Mouse (Mus musculus): ENCODE results near the gene Pjvk. TPM values are rescaled to one million over a fixed set of nuclear protein-coding genes. Genes with fewer than 3 reads are reported as not detected.

The Pjvk gene
- polyA plus RNA-seq, 1 experiment, result not detected

DNA sequence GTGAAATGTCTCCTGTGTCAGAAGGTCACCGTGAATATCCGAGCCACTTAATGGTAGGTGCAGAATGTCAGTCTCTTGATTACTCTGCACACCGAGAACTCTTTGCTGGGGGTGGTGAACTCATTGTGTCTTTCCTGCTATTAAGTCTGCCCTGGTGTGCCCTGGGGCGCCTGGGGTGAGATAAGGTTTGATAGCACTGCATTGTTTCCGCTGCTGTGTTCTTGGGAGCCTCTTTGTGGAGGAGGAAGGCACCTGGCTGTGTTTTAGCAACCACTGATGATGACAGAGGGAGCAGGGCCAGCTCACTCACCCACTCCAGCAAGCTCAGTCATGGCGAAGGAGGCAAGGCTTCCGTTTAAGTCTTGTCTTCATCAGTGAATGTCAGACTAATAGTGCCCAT is 39.9 kb downstream of the Pjvk start:
- H3K27ac ChIP-seq (ENCODE audit: insufficient read depth, low read depth, low read length), result no peak overlapping the region
- H3K4me1 ChIP-seq (ENCODE audit: control insufficient read depth, insufficient read depth, insufficient read length, low read length), result no peaks in the 10 kb centered on the region; the same call in 1 of the 2 replicates
- no peak overlapping the region for H3K4me3 ChIP-seq (ENCODE audit: low read depth, low read length)
- TF ChIP-seq POLR2A (IDR thresholded peaks at IDR 0.05; ENCODE audit: low read depth, low read length), result no peak
- TF ChIP-seq CTCF (IDR thresholded peaks at IDR 0.05; ENCODE audit: extremely low read depth, insufficient read length, insufficient replicate concordance, low read depth, low read length), result no peak
- WGBS, result 28% methylated on average over 7 of the region's 7 CpGs
- H3K27me3 ChIP-seq (ENCODE audit: control insufficient read depth, insufficient read depth, low read length), result no peaks in the 10 kb centered on the region
- H3K36me3 ChIP-seq (ENCODE audit: control insufficient read depth, insufficient read depth, low read length), result peaks cover 51% of the 10 kb centered on the region

DNA sequence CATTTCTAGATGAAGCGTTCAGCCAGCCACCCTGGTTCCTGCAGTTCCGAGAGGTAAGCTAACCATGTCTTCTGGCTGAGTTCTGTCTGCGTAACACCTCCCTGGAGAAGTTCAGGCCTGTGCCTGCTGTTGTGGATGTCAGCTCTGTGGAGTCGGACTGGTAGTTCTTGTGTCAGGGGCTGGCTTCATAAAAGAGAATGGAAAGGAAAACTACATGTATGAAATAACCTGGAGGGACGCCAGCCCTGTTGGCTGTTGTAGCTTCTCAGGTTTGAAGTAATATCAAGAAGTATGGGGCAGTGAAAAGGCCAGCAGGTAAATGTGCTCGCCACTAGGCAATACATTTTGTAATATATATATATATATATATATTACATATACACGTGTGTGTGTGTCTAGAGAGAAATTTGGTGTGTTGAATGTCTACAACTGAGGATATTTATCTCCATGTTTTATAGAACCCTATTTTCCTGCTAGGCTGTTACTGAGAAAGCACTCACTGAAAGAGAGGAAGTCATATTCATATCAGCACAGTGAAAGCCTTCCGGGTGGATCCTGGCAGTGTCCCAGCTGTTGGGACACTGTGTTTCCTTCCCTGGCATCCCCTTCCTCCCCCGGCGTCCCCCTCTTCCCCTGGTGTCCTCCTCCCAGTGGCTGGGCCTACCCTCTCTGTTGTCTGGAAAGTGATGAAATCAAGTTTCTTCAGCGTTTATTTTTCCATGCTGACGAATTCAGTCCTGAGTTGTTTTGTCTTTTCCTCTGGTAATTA is 42.3 kb downstream of the Pjvk start:
- no peak overlapping the region for H3K4me3 ChIP-seq (ENCODE audit: low read depth, low read length)
- no peaks in the 10 kb centered on the region for H3K27me3 ChIP-seq (ENCODE audit: control insufficient read depth, insufficient read depth, low read length)
- peaks cover 60% of the 10 kb centered on the region for H3K36me3 ChIP-seq (ENCODE audit: control insufficient read depth, insufficient read depth, low read length)
- H3K4me1 ChIP-seq (ENCODE audit: control insufficient read depth, insufficient read depth, insufficient read length, low read length), result no peaks in the 10 kb centered on the region; the same call in 1 of the 2 replicates
- H3K27ac ChIP-seq (ENCODE audit: insufficient read depth, low read depth, low read length), result no peak overlapping the region
- WGBS, result 76% methylated on average over 12 of the region's 12 CpGs
- TF ChIP-seq CTCF (IDR thresholded peaks at IDR 0.05; ENCODE audit: extremely low read depth, insufficient read length, insufficient replicate concordance, low read depth, low read length) (no peak), POLR2A (IDR thresholded peaks at IDR 0.05; ENCODE audit: low read depth, low read length) (no peak)

DNA sequence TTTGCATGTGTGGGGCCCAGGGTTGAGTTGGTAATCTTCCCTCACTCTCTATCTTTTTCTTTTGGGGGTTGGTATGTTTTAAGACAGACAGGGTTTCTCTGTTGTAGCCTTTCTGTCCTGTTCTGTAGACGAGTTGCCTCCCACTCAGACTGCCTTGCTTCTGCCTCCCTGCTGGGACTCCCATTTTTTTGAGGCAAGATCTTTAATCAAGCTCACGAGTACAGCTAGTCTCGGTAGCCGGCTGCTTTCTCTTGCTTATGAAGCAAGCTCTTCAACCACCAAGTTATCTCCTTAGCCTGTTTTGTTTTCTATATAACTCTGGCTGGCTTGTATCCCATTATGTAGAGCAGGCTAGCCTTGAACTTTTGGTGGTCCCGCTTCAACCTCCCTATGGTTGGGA is 45.5 kb downstream of the Pjvk start:
- TF ChIP-seq POLR2A (IDR thresholded peaks at IDR 0.05; ENCODE audit: low read depth, low read length), result no peak
- TF ChIP-seq CTCF (IDR thresholded peaks at IDR 0.05; ENCODE audit: extremely low read depth, insufficient read length, insufficient replicate concordance, low read depth, low read length), result no peak
- no peaks in the 10 kb centered on the region for H3K4me1 ChIP-seq (ENCODE audit: control insufficient read depth, insufficient read depth, insufficient read length, low read length)
- no peak overlapping the region for H3K4me3 ChIP-seq (ENCODE audit: low read depth, low read length)
- no peak overlapping the region for H3K27ac ChIP-seq (ENCODE audit: insufficient read depth, low read depth, low read length)
- H3K36me3 ChIP-seq (ENCODE audit: control insufficient read depth, insufficient read depth, low read length), result peaks cover 48% of the 10 kb centered on the region
- H3K27me3 ChIP-seq (ENCODE audit: control insufficient read depth, insufficient read depth, low read length), result no peaks in the 10 kb centered on the region
- WGBS, result 91% methylated on average over 5 of the region's 5 CpGs

DNA sequence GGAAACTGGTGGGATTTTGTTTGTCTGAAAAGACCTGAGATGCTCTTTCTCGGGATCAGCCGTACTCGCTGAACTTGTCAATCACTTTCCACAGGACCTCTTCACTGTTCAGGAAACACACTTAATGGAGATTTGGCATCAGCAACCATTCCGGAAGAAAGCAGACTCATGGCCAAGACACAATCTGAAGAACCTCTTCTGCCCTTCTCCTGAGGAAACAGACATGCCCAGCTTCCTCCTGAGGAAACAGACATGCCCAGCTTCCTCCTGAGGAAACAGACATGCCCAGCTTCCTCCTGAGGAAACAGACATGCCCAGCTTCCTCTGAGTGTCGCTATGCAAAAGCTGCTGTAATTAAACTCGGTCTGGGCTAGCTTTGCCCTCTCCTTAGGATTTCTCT is 47.0 kb downstream of the Pjvk start:
- Histone ChIP-seq H3K27me3 (ENCODE audit: control insufficient read depth, insufficient read depth, low read length) (no peaks in the 10 kb centered on the region), H3K4me1 (ENCODE audit: control insufficient read depth, insufficient read depth, insufficient read length, low read length) (no peaks in the 10 kb centered on the region), H3K36me3 (ENCODE audit: control insufficient read depth, insufficient read depth, low read length) (peaks cover 45% of the 10 kb centered on the region), H3K4me3 (ENCODE audit: low read depth, low read length) (no peak overlapping the region), H3K27ac (ENCODE audit: insufficient read depth, low read depth, low read length) (no peak overlapping the region)
- no peak for TF ChIP-seq POLR2A (IDR thresholded peaks at IDR 0.05; ENCODE audit: low read depth, low read length)
- no peak for TF ChIP-seq CTCF (IDR thresholded peaks at IDR 0.05; ENCODE audit: extremely low read depth, insufficient read length, insufficient replicate concordance, low read depth, low read length)
- WGBS, result 77% methylated on average over 6 of the region's 6 CpGs

DNA sequence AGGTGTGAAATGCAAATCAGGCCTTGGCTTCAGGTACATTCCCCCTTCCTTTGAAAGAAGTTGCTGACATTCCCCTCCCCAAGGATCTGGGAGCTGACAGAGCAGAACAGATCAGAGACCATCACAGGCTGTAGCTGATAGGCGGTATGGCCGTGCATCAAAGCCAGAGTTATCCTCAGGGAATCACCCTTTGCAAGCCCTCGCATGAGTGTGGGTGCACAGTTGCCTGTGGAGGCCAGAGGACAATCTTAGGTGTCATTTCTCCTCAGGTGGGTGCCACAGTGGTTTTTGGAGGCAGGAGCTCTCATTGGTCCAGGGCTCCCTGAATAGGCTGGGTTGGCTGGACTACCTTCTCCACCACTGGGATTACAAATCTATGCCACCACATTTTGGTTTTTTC is 53.9 kb downstream of the Pjvk start:
- Histone ChIP-seq H3K4me1 (ENCODE audit: control insufficient read depth, insufficient read depth, insufficient read length, low read length) (no peaks in the 10 kb centered on the region), H3K27ac (ENCODE audit: insufficient read depth, low read depth, low read length) (no peak overlapping the region), H3K36me3 (ENCODE audit: control insufficient read depth, insufficient read depth, low read length) (peaks cover 3% of the 10 kb centered on the region; the same call in 1 of the 2 replicates), H3K27me3 (ENCODE audit: control insufficient read depth, insufficient read depth, low read length) (no peaks in the 10 kb centered on the region), H3K4me3 (ENCODE audit: low read depth, low read length) (no peak overlapping the region)
- WGBS, result 94% methylated on average over 3 of the region's 3 CpGs
- TF ChIP-seq CTCF (IDR thresholded peaks at IDR 0.05; ENCODE audit: extremely low read depth, insufficient read length, insufficient replicate concordance, low read depth, low read length), result no peak

DNA sequence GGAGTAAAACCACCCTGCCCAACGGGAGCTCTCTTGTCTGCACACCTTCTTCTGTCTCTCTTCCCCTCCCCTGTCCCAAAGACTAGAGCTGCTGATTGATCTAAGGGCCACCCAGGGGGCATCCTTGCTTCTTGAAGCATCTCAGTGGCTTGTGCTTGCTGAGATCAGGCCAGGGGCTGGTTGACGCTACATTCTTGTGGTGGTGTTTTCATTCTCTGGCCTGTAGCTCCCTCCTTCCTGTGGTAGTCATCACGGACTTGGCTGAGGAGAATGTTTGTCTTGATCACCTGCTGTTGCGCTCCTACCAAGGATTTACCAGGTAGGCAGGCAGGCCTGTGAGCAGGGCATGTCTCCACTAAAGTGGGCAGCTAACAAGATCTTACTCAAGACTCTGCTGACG is 54.5 kb downstream of the Pjvk start:
- peaks cover 3% of the 10 kb centered on the region; the same call in 1 of the 2 replicates for H3K36me3 ChIP-seq (ENCODE audit: control insufficient read depth, insufficient read depth, low read length)
- H3K4me1 ChIP-seq (ENCODE audit: control insufficient read depth, insufficient read depth, insufficient read length, low read length), result no peaks in the 10 kb centered on the region
- TF ChIP-seq CTCF (IDR thresholded peaks at IDR 0.05; ENCODE audit: extremely low read depth, insufficient read length, insufficient replicate concordance, low read depth, low read length), result no peak
- TF ChIP-seq POLR2A (IDR thresholded peaks at IDR 0.05; ENCODE audit: low read depth, low read length), result no peak
- H3K27me3 ChIP-seq (ENCODE audit: control insufficient read depth, insufficient read depth, low read length), result no peaks in the 10 kb centered on the region
- WGBS, result 79% methylated on average over 5 of the region's 5 CpGs
- H3K4me3 ChIP-seq (ENCODE audit: low read depth, low read length), result no peak overlapping the region
- H3K27ac ChIP-seq (ENCODE audit: insufficient read depth, low read depth, low read length), result no peak overlapping the region

DNA sequence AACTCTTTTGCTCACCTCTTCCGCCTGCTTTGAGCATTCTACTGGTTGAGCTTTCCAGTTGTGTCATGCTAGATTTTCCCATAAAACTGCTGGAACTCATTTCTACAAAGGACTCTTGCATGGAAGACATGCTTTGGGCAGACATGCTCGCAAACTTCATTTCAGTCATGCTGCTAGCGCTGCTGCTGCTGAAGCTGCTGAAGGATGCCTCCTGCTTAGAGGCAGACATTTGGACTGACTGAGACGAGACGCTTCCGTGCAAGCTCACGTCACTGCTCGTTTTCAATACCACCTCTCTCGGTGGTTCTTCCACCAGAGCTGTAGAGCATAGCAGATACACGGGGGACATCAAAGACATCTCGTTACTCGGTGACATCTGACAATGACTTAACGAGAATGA is 57.4 kb downstream of the Pjvk start:
- H3K27me3 ChIP-seq (ENCODE audit: control insufficient read depth, insufficient read depth, low read length), result no peaks in the 10 kb centered on the region
- H3K27ac ChIP-seq (ENCODE audit: insufficient read depth, low read depth, low read length), result no peak overlapping the region
- TF ChIP-seq POLR2A (IDR thresholded peaks at IDR 0.05; ENCODE audit: low read depth, low read length) (no peak), CTCF (IDR thresholded peaks at IDR 0.05; ENCODE audit: extremely low read depth, insufficient read length, insufficient replicate concordance, low read depth, low read length) (no peak)
- no peak overlapping the region for H3K4me3 ChIP-seq (ENCODE audit: low read depth, low read length)
- H3K36me3 ChIP-seq (ENCODE audit: control insufficient read depth, insufficient read depth, low read length), result no peaks in the 10 kb centered on the region
- 94% methylated on average over 13 of the region's 13 CpGs for WGBS
- H3K4me1 ChIP-seq (ENCODE audit: control insufficient read depth, insufficient read depth, insufficient read length, low read length), result no peaks in the 10 kb centered on the region

Other genes with a start within 250 kb of the Pjvk start
- 72.6 and 74.7 TPM in 2 replicates for gene Osbpl6, start 242.0 kb upstream of the Pjvk start, polyA plus RNA-seq (2012; rRNA removed)
- gene Prkra, start 461 bp upstream of the Pjvk start, polyA plus RNA-seq (2012; rRNA removed), result 7.9 and 15.5 TPM in 2 replicates
- 0.14 TPM in 1 of 2 replicates, not detected in the other for gene Fkbp7, start 24.6 kb downstream of the Pjvk start, polyA plus RNA-seq (2012; rRNA removed)
- 3.9 and 9.2 TPM in 2 replicates for gene Plekha3, start 26.8 kb downstream of the Pjvk start, polyA plus RNA-seq (2012; rRNA removed)

All from small intestine, adult 2 months (tissue).